Mouse (Mus musculus) neutrophil, adult 5-6 weeks (primary cell): Measurements from ENCODE around the gene Emsy. TPM values are rescaled to one million over a fixed set of nuclear protein-coding genes. Genes with fewer than 3 reads are reported as not detected.

Experiments
- ATAC-seq: fragments of 151-379, 151-347 bp; 2 replicates; pipeline ENCODE4 v1.8.0; 2017; ENCODE audit warnings: mild to moderate bottlenecking, moderate TSS enrichment; ENCODE audit not compliant: insufficient number of reproducible peaks, poor library complexity, low FRiP score, severe bottlenecking; ENCODE audit errors: extremely low read depth
- total RNA-seq: library from RNA; stranded (forward); fragments of 200-1000 nt; gene quantifications from 2 replicates; pipeline ENCODE4 v1.2.3, GENCODE M21; 2017

Gene Emsy
- 69.7 and 95.3 TPM in 2 replicates for total RNA-seq

- peak; percentile 95 for ATAC-seq
These were observed at the start of gene Emsy for GRCm38 (mm10) chr7:98656531-98657221. Emsy (minus strand) TSS chr7:98656783.

GRCm38 (mm10) chr7:98704276-98704675 is 47.7 kb upstream of the Emsy start:
- no peak for ATAC-seq

DNA sequence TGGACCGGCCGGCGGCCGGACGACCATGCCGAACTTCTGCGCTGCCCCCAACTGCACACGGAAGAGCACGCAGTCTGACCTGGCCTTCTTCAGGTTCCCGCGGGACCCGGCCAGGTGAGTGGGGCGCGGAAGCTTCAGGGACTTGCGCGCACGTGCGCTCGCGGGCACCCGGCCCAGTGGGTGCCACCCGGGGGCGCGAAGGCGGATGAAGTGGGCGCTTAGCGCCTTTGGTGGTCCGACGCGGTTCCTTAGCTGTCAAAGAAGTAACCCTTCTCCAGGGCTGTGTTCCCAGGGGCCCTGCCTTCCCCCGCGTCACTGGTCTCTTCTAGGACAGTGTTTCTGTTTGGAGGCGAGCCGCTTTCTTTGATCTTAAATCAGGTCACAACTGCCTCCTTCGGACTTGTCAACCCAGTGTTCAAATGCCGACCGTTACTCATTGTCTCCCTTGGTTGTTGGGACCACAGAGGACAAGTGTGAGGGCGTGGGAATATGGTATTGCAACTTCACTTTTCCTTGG is 46.8 kb upstream of the Emsy start:
- ATAC-seq = no peak

DNA sequence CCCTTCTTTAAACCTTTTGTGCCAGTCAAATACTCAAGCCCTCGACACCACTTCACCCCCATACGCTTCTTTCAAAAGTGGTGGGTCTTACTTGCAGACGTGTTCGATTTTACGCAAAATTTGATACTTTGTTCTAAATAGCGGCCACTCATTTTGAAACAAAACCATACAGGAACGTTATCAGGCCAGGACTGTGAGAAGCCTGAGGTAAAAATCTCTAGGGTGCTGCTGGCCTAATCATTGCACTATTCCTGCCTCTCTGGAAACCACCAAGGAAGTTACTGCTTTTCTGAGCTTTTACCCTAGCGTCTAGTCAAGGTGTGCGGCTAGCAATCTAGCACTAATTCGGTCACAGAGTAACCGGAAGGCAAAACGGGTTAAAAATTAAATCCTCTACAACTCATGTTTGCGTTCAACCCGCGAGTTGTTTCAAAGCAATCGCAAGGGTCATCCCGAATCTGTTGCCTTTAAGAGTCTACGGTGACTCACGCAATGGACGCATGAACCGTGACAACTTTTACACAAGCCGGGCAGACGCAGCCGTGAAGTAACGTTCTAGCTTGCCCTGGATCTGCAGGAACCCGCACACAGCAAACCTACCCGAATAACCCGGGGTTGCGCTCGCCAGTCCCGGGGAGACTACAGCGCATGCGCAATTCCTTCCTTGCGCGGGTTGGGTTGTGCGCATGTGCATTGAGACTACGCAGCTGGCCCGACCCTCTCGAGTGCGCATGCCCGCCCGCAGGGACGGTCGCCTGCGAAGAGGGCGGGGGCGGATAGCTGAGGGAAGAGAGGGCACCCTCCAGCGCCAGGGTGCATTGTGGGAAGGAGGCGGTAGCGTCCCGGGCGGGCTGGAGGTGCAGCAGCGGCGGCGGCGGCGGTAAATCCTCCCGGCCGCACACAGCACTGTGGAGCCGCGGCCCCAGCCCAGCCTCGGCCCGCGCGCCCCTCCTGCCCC is 46.0 kb upstream of the Emsy start, which contains the start of gene Thap12:
Gene Thap12 (plus strand): TSS at position 821 of the 958 bp plus-strand sequence.
- ATAC-seq = peak; percentile 99

- ATAC-seq = no peak
These were observed 45.2 kb upstream of the Emsy start for GRCm38 (mm10) chr7:98701771-98702170.

DNA sequence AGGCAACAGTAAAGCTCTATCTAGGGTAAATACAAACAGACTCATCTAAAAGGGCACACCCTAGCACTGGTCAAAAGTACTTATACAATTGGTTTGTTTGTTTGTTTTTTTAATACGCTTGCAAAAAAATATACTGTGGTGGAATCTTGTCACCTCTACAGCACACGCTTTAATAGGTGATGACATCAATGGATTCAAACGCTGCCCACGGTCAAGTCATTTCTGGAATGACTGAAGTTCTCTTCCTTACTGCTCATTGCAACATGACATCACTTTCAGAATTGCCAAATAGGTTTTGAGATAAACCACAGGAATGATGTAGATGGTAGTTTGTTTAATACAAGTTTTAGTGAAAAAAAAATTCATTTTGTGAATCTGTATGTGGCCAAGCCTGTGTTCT is 42.0 kb upstream of the Emsy start:
- ATAC-seq = no peak

DNA sequence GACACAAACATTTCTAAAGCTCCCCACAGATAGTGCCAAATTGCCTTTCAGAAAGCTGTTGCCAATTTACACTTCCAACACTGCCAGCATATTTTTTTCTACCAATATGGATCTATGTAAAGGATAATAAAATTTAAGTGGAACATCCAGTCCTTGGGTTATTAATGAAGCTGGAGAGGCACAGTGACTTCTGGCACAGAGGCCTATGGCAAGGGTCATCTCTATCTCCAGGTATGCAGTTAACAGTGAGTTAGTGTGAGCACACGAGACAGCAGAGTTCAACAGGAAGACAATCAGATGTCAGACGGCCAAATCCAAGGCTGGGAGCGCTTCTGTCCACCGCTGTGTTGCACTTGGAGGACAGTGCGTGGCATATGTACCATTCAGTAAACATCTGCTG is 41.5 kb upstream of the Emsy start:
- ATAC-seq = no peak

GRCm38 (mm10) chr7:98697496-98697895 is 40.9 kb upstream of the Emsy start:
- no peak for ATAC-seq

GRCm38 (mm10) chr7:98694046-98694445 is 37.5 kb upstream of the Emsy start:
- peak; percentile 69 for ATAC-seq

GRCm38 (mm10) chr7:98692761-98693546 is 36.4 kb upstream of the Emsy start:
- ATAC-seq = peak; percentile 30; the same call in 1 of the 2 replicates

- no peak for ATAC-seq
These were observed 34.2 kb upstream of the Emsy start for GRCm38 (mm10) chr7:98690831-98691230.

DNA sequence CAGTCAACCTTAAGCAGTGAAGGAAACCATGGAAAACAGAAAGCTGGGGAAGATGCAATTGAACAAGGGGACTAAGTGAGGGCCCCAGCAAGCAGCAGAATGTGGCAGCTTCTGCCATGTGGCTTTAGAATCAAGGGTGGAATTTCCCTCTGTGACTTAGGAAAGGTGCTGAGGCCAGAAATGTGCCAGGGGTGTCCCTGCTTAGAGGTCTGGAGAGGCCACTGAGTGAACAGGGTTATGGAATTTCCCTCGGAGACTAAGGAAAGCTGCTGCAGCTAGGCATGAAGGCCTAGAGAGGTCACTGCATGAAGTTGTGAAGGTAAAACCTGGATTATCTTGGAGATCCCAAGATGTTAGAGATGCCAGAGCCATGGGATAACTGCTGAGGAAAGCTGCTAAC is 33.5 kb upstream of the Emsy start:
- ATAC-seq = no peak

DNA sequence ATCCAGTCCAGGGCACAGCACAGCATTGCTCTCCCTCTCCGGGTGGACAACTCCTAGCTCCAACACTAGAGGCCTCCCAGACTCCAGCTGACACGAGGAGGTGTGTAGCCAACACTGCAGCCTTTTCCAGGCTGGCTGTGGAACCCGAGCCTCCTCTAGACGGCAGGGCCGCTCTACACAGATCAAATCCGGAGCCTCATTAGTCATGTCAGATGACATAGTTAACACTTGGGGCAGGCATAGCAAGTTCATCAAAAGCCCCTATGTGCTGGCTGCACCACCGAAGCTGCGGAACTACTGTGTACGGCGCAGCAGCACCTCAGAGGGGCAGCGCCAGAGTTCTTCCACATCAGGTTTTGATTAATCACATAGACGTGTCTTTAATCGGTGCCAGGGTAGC is 29.3 kb upstream of the Emsy start:
- no peak for ATAC-seq

DNA sequence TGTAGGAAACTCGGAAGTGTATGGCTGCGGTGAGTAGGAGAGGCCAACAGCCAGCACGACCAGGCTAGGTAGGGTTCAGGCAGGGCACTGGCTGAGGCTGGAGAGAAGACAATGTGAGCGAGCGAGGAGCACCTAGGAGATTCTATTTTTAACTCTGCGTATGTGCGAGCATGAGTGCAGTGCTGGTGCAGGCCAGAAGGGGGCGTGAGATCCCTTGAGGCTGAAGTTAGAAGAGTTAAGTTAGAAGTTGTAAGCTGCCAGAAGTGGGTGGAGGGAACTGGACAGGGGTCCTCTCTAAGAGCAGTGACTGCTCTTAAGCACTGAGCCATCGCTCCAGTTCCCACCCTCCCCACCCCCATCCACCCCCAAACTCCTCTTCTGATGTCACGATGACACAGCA is 26.2 kb upstream of the Emsy start:
- ATAC-seq = no peak

DNA sequence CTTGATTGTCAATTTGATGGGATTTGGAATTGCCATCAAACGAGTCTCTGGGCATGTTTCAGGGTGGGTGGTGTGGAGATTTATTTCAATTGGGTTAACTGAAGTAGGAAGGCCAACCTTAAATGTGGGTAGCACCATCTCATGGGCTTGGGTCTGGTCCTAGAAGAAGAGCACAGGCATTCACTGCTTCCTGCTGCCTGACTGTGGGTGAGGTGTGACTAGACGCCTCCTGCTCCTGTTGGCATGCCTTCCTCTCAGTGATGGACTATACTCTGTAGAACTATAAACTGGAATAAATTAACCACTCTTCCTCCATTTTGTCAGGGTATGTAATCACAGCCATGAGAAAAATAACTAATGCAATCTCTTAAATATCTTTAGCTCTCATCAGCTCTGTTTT is 24.1 kb upstream of the Emsy start:
- ATAC-seq = no peak

DNA sequence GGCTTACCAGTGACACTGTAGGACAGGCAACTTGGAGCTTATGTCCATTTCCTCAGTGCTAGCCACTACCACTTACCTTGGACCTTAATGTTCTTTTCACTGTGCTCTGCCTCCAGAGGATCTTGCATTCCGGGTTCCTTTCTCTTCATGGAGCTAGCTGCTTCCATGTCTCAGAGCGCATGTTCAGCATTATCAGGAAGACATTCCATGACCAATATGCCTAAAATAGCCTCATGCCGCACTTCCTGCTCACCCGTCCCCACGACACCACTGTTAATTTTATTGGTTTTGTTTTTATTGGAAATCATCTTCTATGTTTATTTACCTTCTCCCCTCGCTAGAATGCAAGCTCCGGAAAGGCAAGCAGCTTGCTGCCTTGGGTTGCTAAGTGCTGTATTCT is 21.9 kb upstream of the Emsy start:
- no peak for ATAC-seq

DNA sequence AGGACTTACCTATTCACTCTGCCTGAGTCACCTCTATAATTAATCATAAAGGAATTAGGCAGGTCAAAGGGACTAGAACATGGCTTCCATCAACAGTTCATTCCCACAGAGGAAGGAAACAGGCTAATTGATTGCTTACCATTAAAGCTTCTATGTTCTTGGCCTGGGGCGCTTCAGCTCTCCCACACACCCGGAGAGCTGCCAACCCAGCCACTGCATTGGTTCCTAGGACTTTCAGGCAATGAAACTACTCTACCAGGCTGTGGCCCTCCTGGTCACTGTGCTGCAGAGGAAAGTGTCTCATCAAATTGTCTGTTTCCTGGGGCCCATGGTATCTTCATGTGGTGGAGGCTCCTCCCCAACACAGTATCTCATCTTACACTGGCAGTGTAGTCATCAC is 20.9 kb upstream of the Emsy start:
- ATAC-seq = no peak

- ATAC-seq = no peak
These were observed 17.8 kb upstream of the Emsy start for GRCm38 (mm10) chr7:98674344-98674743.
